Mouse (Mus musculus) CH12.LX (cell line): ENCODE data around the gene Dcaf12.

Experiments
- IRF4 ChIP-seq: IDR thresholded peaks from 2 replicates; pipeline ENCODE4 v1.6.1; 2014; ENCODE audit warnings: low read depth, mild to moderate bottlenecking, inconsistent platforms, low read length, improper control_type of control experiment
- POLR2A ChIP-seq: IDR thresholded peaks from 2 replicates; pipeline ENCODE4 v1.6.1; 2011; ENCODE audit warnings: low read depth, mild to moderate bottlenecking, improper control_type of control experiment, low read length

DNA sequence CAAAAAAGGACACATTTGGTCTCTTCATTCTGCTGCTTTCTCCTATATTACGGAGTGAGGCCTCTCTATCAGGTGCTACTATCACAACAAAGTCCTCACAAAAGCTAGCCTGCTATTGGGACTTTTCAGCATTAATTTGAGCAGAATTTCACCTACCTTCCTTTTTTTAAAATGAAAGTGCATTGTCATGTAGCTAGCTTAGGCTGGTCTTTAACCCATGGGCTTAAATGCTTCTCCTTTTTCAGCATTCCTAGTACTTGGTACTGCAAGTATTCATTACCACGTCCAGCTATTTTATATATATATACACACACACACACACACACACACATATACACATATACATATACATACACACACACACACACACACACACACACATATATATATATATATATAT, 44.0 kb upstream of the Dcaf12 start:
- TF ChIP-seq POLR2A (no peak), IRF4 (no peak)
